Comparison of ENCODE assay signal across 27 mouse cellular contexts in the genomic region with DNA sequence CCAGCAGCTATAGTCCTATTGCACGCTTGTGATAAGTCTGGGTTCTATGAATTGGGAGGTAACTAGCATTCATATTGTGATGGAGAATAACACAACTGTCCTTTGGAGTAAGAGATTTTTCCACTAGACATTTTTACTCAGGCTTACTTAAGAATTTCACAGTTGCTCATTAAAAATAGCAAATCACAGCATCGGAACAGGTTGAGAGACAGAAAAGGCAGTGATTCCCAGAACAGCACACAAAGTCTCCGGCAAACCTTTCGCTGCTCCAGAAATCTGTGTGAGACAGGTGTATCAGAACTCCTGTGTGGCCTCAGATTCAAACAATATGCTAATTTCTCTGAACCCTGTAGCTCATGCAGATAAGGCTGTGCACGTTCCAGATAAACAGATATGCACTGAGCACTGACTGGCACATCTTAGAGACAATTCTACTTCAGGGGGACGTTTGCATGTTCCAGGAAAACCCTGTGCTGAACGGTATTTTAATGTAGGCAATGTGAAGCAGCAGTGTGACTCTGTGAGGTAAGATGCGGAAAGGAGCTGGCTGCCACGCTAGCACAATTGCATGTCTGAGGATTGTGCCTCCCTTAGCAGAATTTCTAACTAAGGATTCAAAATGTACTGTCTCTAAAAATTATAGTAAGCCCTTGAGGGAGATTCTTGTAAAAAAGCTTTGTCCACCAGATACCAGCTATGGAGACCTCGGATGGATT.
A peak's percentile ranks its signal among the peaks of the same experiment; 100 is the strongest.
DNase-seq lines count a peak whose midpoint lies in the region; ATAC-seq and TF ChIP-seq lines count a peak whose summit lies in the region.
"Had no signal": no experiment of that assay in that cellular context is flagged by ENCODE, and none has a peak within 500 bp of the region (broad histone marks: within the 10 kb centered on the region; RNA-seq: fewer than 3 reads in every experiment).

No protein-coding gene starts in this region.

- no peaks in the 10 kb centered on the region for H3K36me3 ChIP-seq in forebrain, postnatal 0 days (ENCODE audit: insufficient read depth)
- H3K36me3 ChIP-seq in forebrain, embryonic 12.5 days (replicated peaks): no peaks in the 10 kb centered on the region
- no peaks in the 10 kb centered on the region for H3K36me3 ChIP-seq in midbrain, embryonic 14.5 days (ENCODE audit: control insufficient read depth, insufficient read depth, low read length)
- H3K36me3 ChIP-seq in midbrain, embryonic 11.5 days (ENCODE audit: control insufficient read depth, insufficient read depth, low read length): no peaks in the 10 kb centered on the region
- H3K36me3 ChIP-seq: heart, embryonic 13.5 days; hindbrain, embryonic 15.5 days; liver, embryonic 12.5 days; midbrain, embryonic 12.5 days; neural tube, embryonic 15.5 days had no signal

- H3K4me1 ChIP-seq in forebrain, postnatal 0 days (ENCODE audit: insufficient read depth): no peaks in the 10 kb centered on the region
- H3K4me1 ChIP-seq in forebrain, embryonic 12.5 days: no peaks in the 10 kb centered on the region
- H3K4me1 ChIP-seq in midbrain, embryonic 14.5 days (ENCODE audit: control insufficient read depth, insufficient read depth, low read length): no peaks in the 10 kb centered on the region
- H3K4me1 ChIP-seq in midbrain, embryonic 11.5 days (ENCODE audit: control insufficient read depth, insufficient read depth, low read length): no peaks in the 10 kb centered on the region
- H3K4me1 ChIP-seq: forebrain, embryonic 13.5 days; heart, embryonic 13.5 days; hindbrain, embryonic 15.5 days; liver, embryonic 12.5 days; midbrain, embryonic 12.5 days; neural tube, embryonic 15.5 days had no signal

- WGBS in forebrain, postnatal 0 days: 75% methylated on average over 10 of the region's 10 CpGs
- WGBS in forebrain, embryonic 12.5 days: 90% methylated on average over 10 of the region's 10 CpGs
- 79% methylated on average over 10 of the region's 10 CpGs for WGBS in midbrain, embryonic 14.5 days
- 88% methylated on average over 10 of the region's 10 CpGs for WGBS in midbrain, embryonic 11.5 days

- no peaks in the 10 kb centered on the region for H3K9me3 ChIP-seq in forebrain, postnatal 0 days (ENCODE audit: low read length)
- H3K9me3 ChIP-seq in forebrain, embryonic 12.5 days: no peaks in the 10 kb centered on the region
- H3K9me3 ChIP-seq in midbrain, embryonic 14.5 days (ENCODE audit: control insufficient read depth, low read length): no peaks in the 10 kb centered on the region
- no peaks in the 10 kb centered on the region for H3K9me3 ChIP-seq in midbrain, embryonic 11.5 days (ENCODE audit: control insufficient read depth, low read length)
- H3K9me3 ChIP-seq: forebrain, embryonic 13.5 days; heart, embryonic 13.5 days; hindbrain, embryonic 15.5 days; liver, embryonic 12.5 days; midbrain, embryonic 12.5 days; neural tube, embryonic 15.5 days had no signal

- no peak overlapping the region for H3K9ac ChIP-seq in forebrain, postnatal 0 days
- no peak overlapping the region for H3K9ac ChIP-seq in forebrain, embryonic 12.5 days
- no peak overlapping the region for H3K9ac ChIP-seq in midbrain, embryonic 14.5 days (replicated peaks; ENCODE audit: low read length)
- H3K9ac ChIP-seq in midbrain, embryonic 11.5 days (ENCODE audit: low read length): no peak overlapping the region
- H3K9ac ChIP-seq: forebrain, embryonic 13.5 days; heart, embryonic 13.5 days; hindbrain, embryonic 15.5 days; liver, embryonic 12.5 days; liver, postnatal 0 days; midbrain, embryonic 12.5 days; neural tube, embryonic 15.5 days had no signal

- no peak for TF ChIP-seq CTCF in forebrain, postnatal 0 days (IDR thresholded peaks at IDR 0.05; ENCODE audit: low read depth)

- no peak for ATAC-seq in forebrain, postnatal 0 days
- ATAC-seq in forebrain, embryonic 12.5 days (ENCODE audit: low FRiP score): no peak
- ATAC-seq in midbrain, embryonic 14.5 days (ENCODE audit: low FRiP score, low TSS enrichment): 0 out of 2 replicates have a peak, but pooled peaks have one; percentile 40
- ATAC-seq in midbrain, embryonic 11.5 days (ENCODE audit: low FRiP score): no peak
- no peak for ATAC-seq in erythroid progenitor cell, adult 5-6 weeks (replicated peaks; ENCODE audit: low FRiP score, poor library complexity, severe bottlenecking)
- ATAC-seq: activated CD4-positive, CD25-positive, alpha-beta regulatory T cell, adult 4 months; forebrain, embryonic 13.5 days; liver, embryonic 12.5 days; liver, postnatal 0 days had no signal

- no peaks in the 10 kb centered on the region for H3K27me3 ChIP-seq in forebrain, postnatal 0 days (ENCODE audit: insufficient read depth, low read length)
- no peaks in the 10 kb centered on the region for H3K27me3 ChIP-seq in forebrain, embryonic 12.5 days
- H3K27me3 ChIP-seq in midbrain, embryonic 14.5 days (ENCODE audit: control insufficient read depth, insufficient read depth, low read length): no peaks in the 10 kb centered on the region
- H3K27me3 ChIP-seq in midbrain, embryonic 11.5 days (ENCODE audit: control insufficient read depth, insufficient read depth, low read length): no peaks in the 10 kb centered on the region
- H3K27me3 ChIP-seq: CH12.LX; forebrain, embryonic 13.5 days; heart, embryonic 13.5 days; hindbrain, embryonic 15.5 days; liver, embryonic 12.5 days; midbrain, embryonic 12.5 days; neural tube, embryonic 15.5 days had no signal

- no peak overlapping the region for H3K4me2 ChIP-seq in forebrain, postnatal 0 days (ENCODE audit: low read depth)
- H3K4me2 ChIP-seq in forebrain, embryonic 12.5 days: no peak overlapping the region
- H3K4me2 ChIP-seq in midbrain, embryonic 14.5 days (ENCODE audit: low read length): no peak overlapping the region
- no peak overlapping the region for H3K4me2 ChIP-seq in midbrain, embryonic 11.5 days
- H3K4me2 ChIP-seq: forebrain, embryonic 13.5 days; heart, embryonic 13.5 days; hindbrain, embryonic 15.5 days; liver, embryonic 12.5 days; midbrain, embryonic 12.5 days; neural tube, embryonic 15.5 days had no signal

- no peak overlapping the region for H3K27ac ChIP-seq in forebrain, postnatal 0 days (ENCODE audit: low read depth, low read length)
- no peak overlapping the region for H3K27ac ChIP-seq in forebrain, embryonic 12.5 days
- H3K27ac ChIP-seq in midbrain, embryonic 14.5 days (replicated peaks; ENCODE audit: low read depth, low read length): no peak overlapping the region
- H3K27ac ChIP-seq in midbrain, embryonic 11.5 days (ENCODE audit: low read depth, low read length): no peak overlapping the region
- H3K27ac ChIP-seq: forebrain, embryonic 13.5 days; heart, embryonic 13.5 days; hindbrain, embryonic 15.5 days; layer of hippocampus, adult 2 months; liver, embryonic 12.5 days; midbrain, embryonic 12.5 days; neural tube, embryonic 15.5 days had no signal

- no peak overlapping the region for H3K4me3 ChIP-seq in forebrain, postnatal 0 days (ENCODE audit: low read depth, low read length)
- no peak overlapping the region for H3K4me3 ChIP-seq in forebrain, embryonic 12.5 days (replicated peaks)
- no peak overlapping the region for H3K4me3 ChIP-seq in midbrain, embryonic 14.5 days (replicated peaks; ENCODE audit: low read depth, low read length)
- no peak overlapping the region for H3K4me3 ChIP-seq in midbrain, embryonic 11.5 days (ENCODE audit: low read depth, low read length)
- H3K4me3 ChIP-seq: erythroblast, embryonic 14.5 days; forebrain, embryonic 13.5 days; heart, embryonic 13.5 days; hindbrain, embryonic 15.5 days; layer of hippocampus, adult 2 months; liver, embryonic 12.5 days; midbrain, embryonic 12.5 days; neural tube, embryonic 15.5 days had no signal

- peak; percentile 17 for DNase-seq in forebrain, postnatal 0 days
- peak; percentile 6 for DNase-seq in midbrain, embryonic 14.5 days
- DNase-seq in midbrain, embryonic 11.5 days (ENCODE audit: low spot score, missing footprints): no peak
- DNase-seq in frontal cortex, postnatal 36 days (ENCODE audit: low spot score in 2 of 2): peak; percentile 25 to 54
- peak; percentile 20 for DNase-seq in right cerebral cortex, postnatal 25 days
- no peak for DNase-seq in adrenal gland, postnatal 10 days
- DNase-seq: adrenal gland, adult 2 months; cerebellum, adult 11-12 months; cerebellum, adult 9-11 months; heart, postnatal 10 days; kidney, adult 2 months; kidney, postnatal 36 days; layer of hippocampus, postnatal 36 days; liver, postnatal 0 days; lung, postnatal 36 days had no signal

Comparison
In these comparisons a context has a peak if more than half of its experiments do, and no peak if none do; other contexts are left out.
1. DNase-seq: peak in forebrain, postnatal 0 days (single experiment), midbrain, embryonic 14.5 days (single experiment), frontal cortex, postnatal 36 days (2 of 2) and right cerebral cortex, postnatal 25 days (single experiment); none in midbrain, embryonic 11.5 days (single experiment) and adrenal gland, postnatal 10 days (single experiment).